Mouse (Mus musculus) heart, adult 18-20 months (tissue): Measurements from ENCODE around the gene Clca1. TPM values are rescaled to one million over a fixed set of nuclear protein-coding genes. Genes with fewer than 3 reads are reported as not detected.

Source experiments
- total RNA-seq, 2 experiments: library from RNA; stranded (reverse); gene quantifications; 2 replicates each; pipeline ENCODE4 v1.2.3; 2021

Gene Clca1
- total RNA-seq, 2 experiments from 2014 or later, result not detected

Other genes with a start within 250 kb of the Clca1 start
- under 1 TPM; 0.08 to 0.12 TPM for gene Clca3a2, start 213.3 kb downstream of the Clca1 start, total RNA-seq
- under 1 TPM in 1 of 2 experiments, not detected in 1; 0.08 TPM for gene Clca3b, start 183.4 kb downstream of the Clca1 start, total RNA-seq
- not detected for gene Clca4b, start 100.2 kb downstream of the Clca1 start, total RNA-seq
- not detected for gene Clca4a, start 57.7 kb downstream of the Clca1 start, total RNA-seq
- under 1 TPM in 1 of 2 experiments, not detected in 1; 0.15 TPM for gene Clca2, start 66.7 kb upstream of the Clca1 start, total RNA-seq
- gene Odf2l, start 85.8 kb upstream of the Clca1 start, total RNA-seq, result 10 to 100 TPM in 1 of 2 experiments, 1 to 10 TPM in 1; 9.3 to 13.0 TPM